Mouse (Mus musculus): ENCODE data around the gene Olfr1202. TPM values are rescaled to one million over a fixed set of nuclear protein-coding genes. Genes with fewer than 3 reads are reported as not detected.

Gene Olfr1202
- polyA plus RNA-seq (2015; fragmentation: Nextera tagmentation; extraction: Ambion mirVana) = not detected in 2 replicates

DNA sequence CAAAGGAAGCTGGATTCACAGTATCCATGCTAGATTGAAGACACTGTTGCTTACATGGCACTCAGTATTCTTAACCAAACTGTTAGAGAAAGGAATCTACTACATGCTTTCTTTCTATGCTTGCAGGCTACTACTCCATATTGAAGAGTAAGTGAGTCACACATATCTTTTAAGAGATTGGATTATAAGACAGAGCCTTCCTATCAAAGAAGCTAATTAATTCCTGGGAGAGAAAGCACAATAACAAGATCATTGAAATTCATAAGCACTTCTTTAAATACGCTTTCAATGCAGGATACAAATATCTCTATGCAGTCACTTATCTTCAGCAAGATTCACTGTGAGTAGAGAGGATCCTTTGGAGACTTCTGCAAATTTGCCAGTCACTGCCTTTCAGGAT, at the start of gene Olfr1202:
Olfr1202 (plus strand) TSS at position 301 of the 400 bp plus-strand sequence.
- Histone ChIP-seq H3K4me3 (replicated peaks) (no peak within 1 kb of the TSS), H3K9me3 (replicated peaks) (no peaks in the 10 kb centered on the region), H3K4me1 (replicated peaks) (no peaks in the 10 kb centered on the region), H3K36me3 (no peaks in the 10 kb centered on the region), H3K9ac (no peak within 1 kb of the TSS), H3K27me3 (no peaks in the 10 kb centered on the region), H3K27ac (no peak within 1 kb of the TSS), H3K4me2 (no peak within 1 kb of the TSS)
- WGBS (ENCODE audit: insufficient replicate concordance) = 55% methylated on average over 1 of the region's 1 CpGs
- DNase-seq (no peak), ATAC-seq (ENCODE audit: low read depth) (no peak)

DNA sequence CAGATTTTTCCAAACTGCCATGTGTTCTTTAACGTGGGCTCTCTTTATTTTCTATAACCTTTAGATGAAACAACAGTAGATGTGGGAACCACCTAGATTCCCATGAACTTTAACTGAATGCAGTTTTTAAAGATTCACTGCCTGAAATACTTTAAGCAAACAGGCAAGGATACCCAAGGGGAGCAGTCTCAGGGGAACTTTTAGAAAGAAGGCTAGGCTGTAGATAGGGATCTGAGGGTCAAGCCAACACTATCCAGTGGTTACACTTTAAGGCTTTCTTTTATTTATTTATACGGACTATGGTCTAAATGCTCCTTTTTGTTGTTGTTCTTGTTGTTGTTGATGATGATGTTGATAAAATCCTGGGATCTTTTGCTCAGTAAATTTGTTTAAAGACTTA, 43.9 kb upstream of the Olfr1202 start, which contains the start of gene Olfr1200:
Olfr1200 (minus strand) TSS at position 101 of the 400 bp plus-strand sequence.
- 51% methylated on average over 2 of the region's 2 CpGs for WGBS (ENCODE audit: insufficient replicate concordance)
- H3K4me2 ChIP-seq = no peak within 1 kb of the TSS
- DNase-seq (no peak), ATAC-seq (ENCODE audit: low read depth) (no peak)
- no peaks in the 10 kb centered on the region for H3K4me1 ChIP-seq (replicated peaks)
- no peaks in the 10 kb centered on the region for H3K27me3 ChIP-seq
- no peak within 1 kb of the TSS for H3K4me3 ChIP-seq (replicated peaks)
- H3K36me3 ChIP-seq = no peaks in the 10 kb centered on the region
- H3K9ac ChIP-seq = no peak within 1 kb of the TSS
- H3K9me3 ChIP-seq (replicated peaks) = no peaks in the 10 kb centered on the region
- H3K27ac ChIP-seq = no peak within 1 kb of the TSS

DNA sequence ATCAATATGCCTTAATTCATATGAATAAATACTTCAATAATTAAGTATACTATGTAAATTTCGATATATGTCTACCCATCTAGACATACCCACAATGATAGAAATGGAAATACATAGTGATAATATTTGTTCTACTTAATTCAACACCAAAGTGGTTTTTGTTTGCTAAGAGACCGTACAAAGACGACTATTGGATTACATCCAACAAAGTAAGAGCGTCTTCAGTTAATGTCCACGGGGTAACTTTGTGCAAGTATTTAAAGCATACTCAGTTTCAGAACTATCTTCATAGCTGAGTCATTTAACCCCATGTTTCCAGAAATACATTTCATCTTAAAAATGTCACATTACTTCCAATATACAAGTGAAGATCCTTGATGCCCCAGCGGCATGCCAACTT, 21.6 kb upstream of the Olfr1202 start, which contains the start of gene Olfr1201:
Olfr1201 (plus strand) TSS at position 301 of the 400 bp plus-strand sequence.
- ATAC-seq (ENCODE audit: low read depth) = no peak
- no peaks in the 10 kb centered on the region for H3K4me1 ChIP-seq (replicated peaks)
- no peak within 1 kb of the TSS for H3K4me3 ChIP-seq (replicated peaks)
- no peaks in the 10 kb centered on the region for H3K9me3 ChIP-seq (replicated peaks)
- H3K27me3 ChIP-seq = no peaks in the 10 kb centered on the region
- no peak for DNase-seq
- no peak within 1 kb of the TSS for H3K27ac ChIP-seq
- no peak within 1 kb of the TSS for H3K9ac ChIP-seq
- no peaks in the 10 kb centered on the region for H3K36me3 ChIP-seq
- no peak within 1 kb of the TSS for H3K4me2 ChIP-seq
- 66% methylated on average over 6 of the region's 6 CpGs for WGBS (ENCODE audit: insufficient replicate concordance)

DNA sequence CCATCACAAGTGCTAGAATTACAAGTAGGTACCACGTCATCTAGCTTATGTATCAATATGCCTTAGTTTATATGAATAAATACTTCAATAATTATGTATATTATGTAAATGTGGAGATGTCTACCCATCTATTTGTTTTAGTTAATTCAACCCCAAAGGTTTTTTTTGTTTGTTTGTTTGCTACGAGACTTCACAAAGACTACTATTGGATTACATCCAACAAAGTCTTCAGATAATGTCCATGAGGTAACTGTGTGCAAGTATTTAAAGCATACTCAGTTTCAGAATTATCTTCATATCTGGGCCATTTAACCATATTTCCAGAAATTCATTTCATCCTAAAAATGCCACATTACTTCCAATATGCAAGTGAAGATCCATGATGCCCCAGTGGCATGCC, 15.1 kb downstream of the Olfr1202 start, which contains the start of gene Olfr1205:
Olfr1205 (plus strand) TSS at position 301 of the 400 bp plus-strand sequence.
- 69% methylated on average over 2 of the region's 2 CpGs for WGBS (ENCODE audit: insufficient replicate concordance)
- no peak within 1 kb of the TSS for H3K4me2 ChIP-seq
- no peaks in the 10 kb centered on the region for H3K9me3 ChIP-seq (replicated peaks)
- no peak within 1 kb of the TSS for H3K4me3 ChIP-seq (replicated peaks)
- no peak within 1 kb of the TSS for H3K27ac ChIP-seq
- no peaks in the 10 kb centered on the region for H3K36me3 ChIP-seq
- DNase-seq (no peak), ATAC-seq (ENCODE audit: low read depth) (no peak)
- H3K9ac ChIP-seq = no peak within 1 kb of the TSS
- no peaks in the 10 kb centered on the region for H3K4me1 ChIP-seq (replicated peaks)
- H3K27me3 ChIP-seq = no peaks in the 10 kb centered on the region

DNA sequence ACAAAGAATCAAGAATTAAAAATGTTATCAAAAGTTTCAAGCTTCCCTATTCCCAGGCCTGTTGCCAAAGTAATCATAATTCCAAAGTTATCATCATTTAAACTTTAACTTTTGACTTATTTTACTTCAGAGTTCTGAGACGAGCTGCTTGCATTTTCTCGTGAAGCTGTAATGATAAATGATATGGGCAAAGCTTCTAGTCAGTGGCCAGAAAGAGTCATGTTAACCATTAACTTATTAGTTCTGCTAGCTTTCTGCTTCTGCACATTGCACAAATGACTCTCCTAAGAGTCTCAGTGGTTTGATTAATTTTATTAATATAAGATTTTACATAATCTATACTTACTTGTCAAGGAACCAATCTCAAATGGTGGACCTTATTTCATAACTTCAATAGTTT, 24.2 kb downstream of the Olfr1202 start:
- WGBS (ENCODE audit: insufficient replicate concordance) = 67% methylated on average over 2 of the region's 2 CpGs
- Histone ChIP-seq H3K4me2 (no peak overlapping the region), H3K4me1 (replicated peaks) (no peaks in the 10 kb centered on the region), H3K27ac (no peak overlapping the region), H3K36me3 (no peaks in the 10 kb centered on the region), H3K27me3 (no peaks in the 10 kb centered on the region), H3K9ac (no peak overlapping the region), H3K4me3 (replicated peaks) (no peak overlapping the region), H3K9me3 (replicated peaks) (no peaks in the 10 kb centered on the region)
- DNase-seq (no peak), ATAC-seq (ENCODE audit: low read depth) (no peak)

DNA sequence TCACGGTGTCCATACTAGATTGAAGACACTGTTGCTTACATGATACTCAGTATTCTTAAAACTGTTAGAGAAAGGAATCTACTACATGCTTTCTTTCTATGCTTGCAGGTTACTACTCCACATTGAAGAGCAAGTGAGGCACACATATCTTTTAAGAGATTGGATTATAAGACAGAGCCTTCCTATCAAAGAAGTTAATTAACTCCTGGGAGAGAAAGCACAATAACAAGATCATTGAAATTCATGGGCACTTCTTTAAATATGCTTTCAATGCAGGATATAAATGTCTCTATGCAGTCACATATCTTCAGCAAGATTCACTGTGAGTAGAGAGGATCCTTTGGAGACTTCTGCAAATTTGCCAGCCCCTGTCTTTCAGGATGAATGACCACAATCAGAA, 34.7 kb downstream of the Olfr1202 start, which contains the start of gene Olfr1204:
Olfr1204 (plus strand) TSS at position 301 of the 400 bp plus-strand sequence.
- Histone ChIP-seq H3K4me3 (replicated peaks) (no peak within 1 kb of the TSS), H3K4me2 (no peak within 1 kb of the TSS), H3K36me3 (no peaks in the 10 kb centered on the region), H3K9ac (no peak within 1 kb of the TSS), H3K9me3 (replicated peaks) (no peaks in the 10 kb centered on the region), H3K27ac (no peak within 1 kb of the TSS), H3K27me3 (no peaks in the 10 kb centered on the region), H3K4me1 (replicated peaks) (no peaks in the 10 kb centered on the region)
- WGBS (ENCODE audit: insufficient replicate concordance) = 50% methylated on average over 1 of the region's 1 CpGs
- DNase-seq (no peak), ATAC-seq (ENCODE audit: low read depth) (no peak)

DNA sequence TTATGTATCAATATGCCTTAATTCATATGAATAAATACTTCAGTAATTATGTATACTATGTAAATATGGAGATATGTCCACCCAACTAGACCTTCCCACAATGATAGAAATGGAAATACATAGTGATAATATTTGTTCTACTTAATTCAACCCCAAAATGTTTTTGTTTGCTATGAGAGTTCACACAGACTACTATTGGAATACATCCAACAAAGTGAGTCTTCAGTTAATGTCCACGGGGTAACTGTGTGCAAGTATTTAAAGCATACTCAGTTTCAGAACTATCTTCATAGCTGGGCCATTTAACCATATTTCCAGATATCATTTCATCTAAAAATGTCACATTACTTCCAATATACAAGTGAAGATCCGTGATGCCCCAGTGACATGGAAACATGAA, 48.6 kb downstream of the Olfr1202 start, which contains the start of gene Olfr1206:
Olfr1206 (plus strand) TSS at position 301 of the 400 bp plus-strand sequence.
- WGBS (ENCODE audit: insufficient replicate concordance) = 63% methylated on average over 2 of the region's 2 CpGs

More for the DNA sequence above, 48.6 kb downstream of the Olfr1202 start, which contains the start of gene Olfr1206:
- ATAC-seq (ENCODE audit: low read depth) (no peak), DNase-seq (no peak)
- H3K4me3 ChIP-seq (replicated peaks) = no peak within 1 kb of the TSS
- H3K27ac ChIP-seq = no peak within 1 kb of the TSS
- H3K9ac ChIP-seq = no peak within 1 kb of the TSS
- no peaks in the 10 kb centered on the region for H3K27me3 ChIP-seq
- H3K4me1 ChIP-seq (replicated peaks) = no peaks in the 10 kb centered on the region
- H3K4me2 ChIP-seq = no peak within 1 kb of the TSS
- H3K36me3 ChIP-seq = no peaks in the 10 kb centered on the region
- H3K9me3 ChIP-seq (replicated peaks) = no peaks in the 10 kb centered on the region

Other genes with a start within 250 kb of the Olfr1202 start
- gene Olfr1189, start 228.0 kb upstream of the Olfr1202 start, polyA plus RNA-seq (2015; fragmentation: Nextera tagmentation; extraction: Ambion mirVana) = not detected in 2 replicates
- not detected in 2 replicates for gene Olfr1191-ps1, start 174.0 kb upstream of the Olfr1202 start, polyA plus RNA-seq (2015; fragmentation: Nextera tagmentation; extraction: Ambion mirVana)
- gene Olfr1192-ps1, start 166.0 kb upstream of the Olfr1202 start, polyA plus RNA-seq (2015; fragmentation: Nextera tagmentation; extraction: Ambion mirVana) = not detected in 2 replicates
- gene Olfr1193, start 138.9 kb upstream of the Olfr1202 start, polyA plus RNA-seq (2015; fragmentation: Nextera tagmentation; extraction: Ambion mirVana) = not detected in 2 replicates
- not detected in 2 replicates for gene Olfr1195, start 125.3 kb upstream of the Olfr1202 start, polyA plus RNA-seq (2015; fragmentation: Nextera tagmentation; extraction: Ambion mirVana)
- gene Olfr1196, start 109.9 kb upstream of the Olfr1202 start, polyA plus RNA-seq (2015; fragmentation: Nextera tagmentation; extraction: Ambion mirVana) = not detected in 2 replicates
- not detected in 2 replicates for gene Olfr1197, start 82.1 kb upstream of the Olfr1202 start, polyA plus RNA-seq (2015; fragmentation: Nextera tagmentation; extraction: Ambion mirVana)
- gene Olfr1198, start 63.1 kb upstream of the Olfr1202 start, polyA plus RNA-seq (2015; fragmentation: Nextera tagmentation; extraction: Ambion mirVana) = not detected in 2 replicates
- gene Olfr1199, start 54.0 kb upstream of the Olfr1202 start, polyA plus RNA-seq (2015; fragmentation: Nextera tagmentation; extraction: Ambion mirVana) = not detected in 2 replicates
- gene Olfr1200, start 44.0 kb upstream of the Olfr1202 start, polyA plus RNA-seq (2015; fragmentation: Nextera tagmentation; extraction: Ambion mirVana) = not detected in 2 replicates
- gene Olfr1201, start 21.5 kb upstream of the Olfr1202 start, polyA plus RNA-seq (2015; fragmentation: Nextera tagmentation; extraction: Ambion mirVana) = not detected in 2 replicates
- not detected in 2 replicates for gene Olfr1205, start 15.2 kb downstream of the Olfr1202 start, polyA plus RNA-seq (2015; fragmentation: Nextera tagmentation; extraction: Ambion mirVana)
- gene Olfr1204, start 34.8 kb downstream of the Olfr1202 start, polyA plus RNA-seq (2015; fragmentation: Nextera tagmentation; extraction: Ambion mirVana) = not detected in 2 replicates
- not detected in 2 replicates for gene Olfr1206, start 48.7 kb downstream of the Olfr1202 start, polyA plus RNA-seq (2015; fragmentation: Nextera tagmentation; extraction: Ambion mirVana)
- gene Olfr1208, start 87.8 kb downstream of the Olfr1202 start, polyA plus RNA-seq (2015; fragmentation: Nextera tagmentation; extraction: Ambion mirVana) = not detected in 2 replicates
- gene Olfr1209, start 100.7 kb downstream of the Olfr1202 start, polyA plus RNA-seq (2015; fragmentation: Nextera tagmentation; extraction: Ambion mirVana) = not detected in 2 replicates
- not detected in 2 replicates for gene Olfr1211, start 123.6 kb downstream of the Olfr1202 start, polyA plus RNA-seq (2015; fragmentation: Nextera tagmentation; extraction: Ambion mirVana)
- gene Olfr1212, start 139.5 kb downstream of the Olfr1202 start, polyA plus RNA-seq (2015; fragmentation: Nextera tagmentation; extraction: Ambion mirVana) = not detected in 2 replicates
- gene Gm13762, start 165.8 kb downstream of the Olfr1202 start, polyA plus RNA-seq (2015; fragmentation: Nextera tagmentation; extraction: Ambion mirVana) = not detected in 2 replicates
- not detected in 2 replicates for gene Olfr1214, start 178.2 kb downstream of the Olfr1202 start, polyA plus RNA-seq (2015; fragmentation: Nextera tagmentation; extraction: Ambion mirVana)
- gene Olfr1215, start 192.5 kb downstream of the Olfr1202 start, polyA plus RNA-seq (2015; fragmentation: Nextera tagmentation; extraction: Ambion mirVana) = not detected in 2 replicates
- gene Olfr1216, start 203.8 kb downstream of the Olfr1202 start, polyA plus RNA-seq (2015; fragmentation: Nextera tagmentation; extraction: Ambion mirVana) = not detected in 2 replicates
- not detected in 2 replicates for gene Olfr1217, start 217.6 kb downstream of the Olfr1202 start, polyA plus RNA-seq (2015; fragmentation: Nextera tagmentation; extraction: Ambion mirVana)
- gene Olfr1218, start 246.7 kb downstream of the Olfr1202 start, polyA plus RNA-seq (2015; fragmentation: Nextera tagmentation; extraction: Ambion mirVana) = not detected in 2 replicates